Mouse (Mus musculus) ES-Bruce4 (cell line): Measurements from ENCODE around the gene Chmp2b.

Experiments
- CTCF ChIP-seq: IDR thresholded peaks from one replicate; pipeline ENCODE4 v1.8.1; 2011; ENCODE audit warnings: low read depth, low read length
- POLR2A ChIP-seq: IDR thresholded peaks from one replicate; pipeline ENCODE4 v1.8.1; 2011; ENCODE audit warnings: low read length; ENCODE audit not compliant: insufficient read depth

GRCm38 (mm10) chr16:65564951-65565350 is 2.4 kb upstream of the Chmp2b start:
- TF ChIP-seq POLR2A (no peak), CTCF (no peak)
